Mouse (Mus musculus) T-helper 2 cell (primary cell): ENCODE data around the gene Slco2a1.

Source experiments
- in situ Hi-C: fragments of 300-600 bp; cut with MboI, MseI; formaldehyde crosslinking; loops from one replicate; pipeline ENCODE4 v1.15.1; 2025; ENCODE audit warnings: high pct_unique_total_duplicates

Gene Slco2a1

GRCm38 (mm10) chr9:102988462-102988861 is at the start of gene Slco2a1:
Gene Slco2a1, plus strand, starts transcription at chr9:102988712.
- in situ Hi-C loops = no loop called here

- in situ Hi-C loops = no loop called here
Observed at GRCm38 (mm10) chr9:102942221-102942620, 46.3 kb upstream of the Slco2a1 start.

- in situ Hi-C loops = no loop called here
Observed at GRCm38 (mm10) chr9:102944891-102945290, 43.6 kb upstream of the Slco2a1 start.

- in situ Hi-C loops = no loop called here
Observed at GRCm38 (mm10) chr9:102946469-102947015, 42.0 kb upstream of the Slco2a1 start.

GRCm38 (mm10) chr9:102948706-102949105 is 39.8 kb upstream of the Slco2a1 start:
- in situ Hi-C loops = no loop called here

GRCm38 (mm10) chr9:102951091-102951994 is 37.2 kb upstream of the Slco2a1 start:
- in situ Hi-C loops = loop anchor here (10.0 kb wide), 1 partner anchor 1287 kb away; no protein-coding TSS in a partner anchor

- in situ Hi-C loops = loop anchor here (10.0 kb wide), 1 partner anchor 1291 kb away; no protein-coding TSS in a partner anchor
Observed at GRCm38 (mm10) chr9:102955866-102956265, 32.6 kb upstream of the Slco2a1 start.

GRCm38 (mm10) chr9:102958703-102959102 is 29.8 kb upstream of the Slco2a1 start:
- in situ Hi-C loops = loop anchor here (10.0 kb wide), 1 partner anchor 1294 kb away; no protein-coding TSS in a partner anchor

- in situ Hi-C loops = no loop called here
Observed at GRCm38 (mm10) chr9:102961356-102962092, 27.0 kb upstream of the Slco2a1 start.

- in situ Hi-C loops = no loop called here
Observed at GRCm38 (mm10) chr9:102962093-102962788, 26.3 kb upstream of the Slco2a1 start.

GRCm38 (mm10) chr9:102963321-102963720 is 25.2 kb upstream of the Slco2a1 start:
- in situ Hi-C loops = no loop called here

- in situ Hi-C loops = no loop called here
Observed at GRCm38 (mm10) chr9:102964644-102965043, 23.9 kb upstream of the Slco2a1 start.

- in situ Hi-C loops = no loop called here
Observed at GRCm38 (mm10) chr9:102972393-102973050, 16.0 kb upstream of the Slco2a1 start.

- in situ Hi-C loops = no loop called here
Observed at GRCm38 (mm10) chr9:102975887-102976286, 12.6 kb upstream of the Slco2a1 start.

GRCm38 (mm10) chr9:102977090-102977489 is 11.4 kb upstream of the Slco2a1 start:
- in situ Hi-C loops = no loop called here

- in situ Hi-C loops = no loop called here
Observed at GRCm38 (mm10) chr9:102977791-102978492, 10.6 kb upstream of the Slco2a1 start.

GRCm38 (mm10) chr9:102979011-102979700 is 9.4 kb upstream of the Slco2a1 start:
- in situ Hi-C loops = no loop called here

- in situ Hi-C loops = no loop called here
Observed at GRCm38 (mm10) chr9:102979956-102980355, 8.6 kb upstream of the Slco2a1 start.

- in situ Hi-C loops = no loop called here
Observed at GRCm38 (mm10) chr9:102980420-102980819, 8.1 kb upstream of the Slco2a1 start.

GRCm38 (mm10) chr9:102981791-102982190 is 6.7 kb upstream of the Slco2a1 start:
- in situ Hi-C loops = no loop called here
